Mouse (Mus musculus) brain, embryonic 14.5 days (tissue): Measurements from ENCODE around the gene Rasl10a. TPM values are rescaled to one million over a fixed set of nuclear protein-coding genes. Genes with fewer than 3 reads are reported as not detected.

Source experiments
- DNase-seq: peaks from one replicate; pipeline ENCODE4 v3.0.0-alpha.2; 2011; ENCODE audit warnings: low read depth
- CTCF ChIP-seq: fragments of 200-500 bp; IDR thresholded peaks from 2 replicates; pipeline ENCODE4 v1.5.1; 2012; ENCODE audit warnings: inconsistent platforms, mild to moderate bottlenecking, moderate library complexity, borderline replicate concordance; ENCODE audit not compliant: insufficient read depth, insufficient read length; ENCODE audit errors: extremely low read depth
- POLR2A ChIP-seq: fragments of 200-500 bp; IDR thresholded peaks from 2 replicates; pipeline ENCODE4 v1.6.1; 2012; ENCODE audit warnings: mild to moderate bottlenecking, inconsistent platforms, borderline replicate concordance; ENCODE audit not compliant: poor library complexity, insufficient read depth, insufficient read length, severe bottlenecking; ENCODE audit errors: extremely low read depth
- polyA plus RNA-seq: library from polyadenylated mRNA; depleted of rRNA; stranded (reverse); fragments of >200 nt; gene quantifications from 2 replicates; pipeline ENCODE4 v1.2.3, GENCODE M21; 2012

The Rasl10a gene
- polyA plus RNA-seq, 1 experiment, result 0.41 TPM

DNA sequence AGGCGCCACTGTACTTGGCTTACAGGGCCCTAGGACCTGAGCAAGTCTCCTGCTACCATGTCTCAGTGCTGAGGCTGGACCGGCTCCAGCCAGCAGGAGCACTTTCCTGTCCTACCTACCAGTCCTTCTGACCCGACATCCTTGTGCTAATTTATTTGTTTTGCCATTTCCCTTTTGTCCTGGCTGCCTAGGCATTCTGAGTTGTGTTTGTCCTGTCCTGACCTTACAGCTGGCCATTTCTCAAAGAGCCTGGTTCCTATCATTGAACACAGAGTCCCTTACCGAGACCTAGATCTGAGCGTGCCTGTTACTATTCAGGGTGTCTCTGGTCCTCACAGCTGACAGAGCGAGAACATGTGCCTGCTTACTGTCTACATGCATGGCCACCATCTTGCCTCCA lies 3.1 kb upstream of the Rasl10a start:
- no peak for DNase-seq
- no peak for TF ChIP-seq POLR2A
- TF ChIP-seq CTCF, result no peak

DNA sequence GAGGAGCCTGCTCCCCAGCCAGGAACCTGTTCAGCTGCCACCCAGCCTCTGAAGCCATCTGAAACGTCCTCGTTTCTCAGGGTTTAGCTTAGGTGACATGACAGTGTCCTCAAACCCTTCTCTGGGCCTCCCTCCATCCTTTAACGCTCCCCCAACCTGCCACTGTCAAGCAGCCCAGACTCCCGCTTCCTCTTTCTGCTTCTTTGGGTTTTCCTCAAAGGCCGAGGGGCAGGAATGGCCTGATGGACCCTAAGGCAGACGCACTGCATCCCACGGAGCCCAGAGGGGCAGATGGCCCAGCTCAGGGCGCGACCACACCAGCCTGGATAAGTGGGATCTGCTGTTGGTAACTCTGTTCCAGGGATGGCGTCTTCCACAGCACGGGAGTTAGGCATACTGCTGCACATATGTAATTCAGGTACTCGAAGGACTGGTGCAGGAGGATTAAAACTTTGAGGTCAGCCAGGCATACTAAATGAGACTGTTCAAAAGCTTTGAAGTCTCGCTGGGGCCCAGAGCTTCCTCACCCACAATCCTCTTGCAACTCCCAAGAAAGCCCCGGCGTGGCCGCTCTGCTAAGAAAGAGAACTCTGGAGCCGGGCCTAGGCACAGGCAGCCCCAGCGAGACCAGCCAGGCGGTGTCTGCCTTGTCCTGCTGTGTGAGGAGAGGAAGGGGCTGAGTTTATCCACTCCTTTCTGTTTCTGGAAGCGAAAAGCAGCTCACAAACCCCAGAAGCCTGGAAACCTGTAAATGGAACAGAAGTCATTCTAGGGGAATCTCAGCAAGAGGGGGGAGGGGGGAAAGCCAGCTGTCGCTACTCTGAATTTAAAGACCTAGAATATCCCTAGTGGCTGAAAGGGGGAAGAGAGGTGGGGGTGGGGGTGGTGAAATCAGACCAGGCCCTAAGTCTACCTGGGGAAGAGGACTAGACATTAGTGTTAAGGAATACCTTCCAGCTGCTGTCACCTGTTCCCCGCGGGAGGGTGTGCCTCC lies 1.7 kb upstream of the Rasl10a start:
- TF ChIP-seq CTCF (no peak), POLR2A (no peak)
- DNase-seq, result peak; percentile 49

DNA sequence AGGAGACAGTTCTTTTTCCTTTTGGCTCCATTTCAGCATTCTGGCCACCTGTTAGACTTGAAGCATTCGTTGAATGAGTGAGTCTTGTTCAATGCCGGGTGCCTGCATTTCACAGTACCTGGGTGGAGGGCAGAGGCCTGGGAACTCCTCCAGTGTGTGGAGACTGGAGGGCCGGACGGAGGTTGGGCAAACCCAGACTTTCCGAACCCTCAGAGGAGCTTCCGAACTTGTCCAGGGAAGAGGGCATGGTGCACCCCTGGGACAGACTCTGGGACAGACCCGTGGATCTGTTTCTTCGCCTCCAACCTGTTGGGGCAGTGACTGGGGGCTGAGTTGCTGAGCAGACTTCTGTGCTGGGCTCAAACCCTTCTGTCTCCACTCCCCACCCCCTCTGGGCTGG lies 864 bp upstream of the Rasl10a start:
- DNase-seq, result no peak
- TF ChIP-seq CTCF (no peak), POLR2A (no peak)

DNA sequence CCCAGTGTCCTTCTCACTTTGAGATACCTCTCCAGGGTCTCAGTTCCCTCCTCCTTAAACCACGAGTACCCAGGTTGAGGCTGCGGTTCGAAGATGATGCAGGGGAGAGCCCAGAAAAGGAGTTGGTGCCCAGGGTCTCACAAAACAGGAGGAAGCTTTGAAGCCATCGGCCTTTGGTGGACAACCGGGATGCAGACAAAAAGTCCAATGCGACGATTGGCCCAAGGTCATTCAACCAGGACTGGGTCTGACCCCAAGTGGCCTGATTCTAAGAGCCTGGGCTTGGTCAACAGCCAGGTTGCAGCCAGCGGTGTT lies 430 bp upstream of the Rasl10a start:
- TF ChIP-seq POLR2A (no peak), CTCF (no peak)
- no peak for DNase-seq

DNA sequence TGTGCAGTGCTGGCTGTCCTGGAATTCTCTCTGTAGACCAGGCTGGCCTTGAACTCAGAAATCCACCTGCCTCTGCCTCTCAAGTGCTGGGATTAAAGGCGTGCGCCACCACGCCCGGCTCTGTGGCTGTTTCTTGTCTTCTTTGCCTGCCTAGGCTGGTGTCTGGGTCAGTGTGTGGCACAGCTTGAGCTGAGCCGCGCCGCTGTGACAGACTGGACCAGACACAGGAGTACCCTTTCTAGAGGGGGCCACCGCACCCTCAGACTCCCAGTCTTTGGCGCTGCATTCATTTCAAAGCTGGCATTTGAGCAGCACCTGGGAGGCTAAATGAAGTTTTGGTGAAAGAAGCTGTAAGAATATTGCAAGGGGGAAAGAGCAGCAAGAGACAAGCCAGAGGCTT lies 855 bp downstream of the Rasl10a start:
- no peak for TF ChIP-seq POLR2A
- TF ChIP-seq CTCF, result no peak
- no peak for DNase-seq

DNA sequence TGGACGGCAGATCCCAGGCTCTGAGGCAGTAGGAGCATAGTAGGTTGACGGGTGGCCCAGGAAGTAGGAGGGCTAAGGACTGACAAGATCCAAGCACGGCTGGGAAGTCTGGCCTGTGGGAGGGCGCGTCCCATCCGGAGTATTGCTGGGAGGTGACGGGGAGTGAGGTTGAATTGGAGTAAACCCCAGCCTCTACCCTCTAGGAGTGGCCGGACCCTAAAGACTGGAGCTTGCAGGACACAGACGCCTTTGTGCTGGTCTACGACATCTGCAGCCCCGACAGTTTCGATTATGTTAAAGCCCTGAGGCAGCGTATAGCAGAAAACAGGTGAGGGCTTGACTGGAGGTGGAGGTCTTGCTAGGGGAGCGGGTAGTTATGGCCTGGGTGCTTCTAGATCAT lies 1.3 kb downstream of the Rasl10a start:
- DNase-seq, result no peak
- TF ChIP-seq POLR2A, result no peak
- no peak for TF ChIP-seq CTCF

DNA sequence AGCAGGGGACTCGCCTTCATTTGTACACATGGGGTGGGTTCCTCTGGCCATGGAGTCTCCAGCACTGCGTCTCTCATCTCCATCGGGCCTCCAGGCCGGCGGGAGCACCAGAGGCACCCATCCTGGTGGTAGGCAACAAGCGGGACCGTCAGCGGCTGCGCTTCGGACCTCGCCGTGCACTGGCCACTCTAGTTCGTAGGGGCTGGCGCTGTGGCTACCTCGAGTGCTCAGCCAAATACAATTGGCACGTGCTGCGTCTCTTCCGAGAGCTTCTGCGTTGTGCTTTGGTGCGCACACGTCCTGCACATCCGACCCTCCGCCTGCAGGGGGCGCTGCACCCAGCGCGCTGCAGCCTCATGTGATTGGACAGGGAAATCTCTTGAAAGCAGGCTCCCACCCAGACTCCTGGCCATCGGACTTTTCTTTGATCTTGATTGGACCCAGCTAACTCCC lies 1.8 kb downstream of the Rasl10a start:
- peak; percentile 39 for DNase-seq
- TF ChIP-seq POLR2A (no peak), CTCF (peak; percentile 83)

DNA sequence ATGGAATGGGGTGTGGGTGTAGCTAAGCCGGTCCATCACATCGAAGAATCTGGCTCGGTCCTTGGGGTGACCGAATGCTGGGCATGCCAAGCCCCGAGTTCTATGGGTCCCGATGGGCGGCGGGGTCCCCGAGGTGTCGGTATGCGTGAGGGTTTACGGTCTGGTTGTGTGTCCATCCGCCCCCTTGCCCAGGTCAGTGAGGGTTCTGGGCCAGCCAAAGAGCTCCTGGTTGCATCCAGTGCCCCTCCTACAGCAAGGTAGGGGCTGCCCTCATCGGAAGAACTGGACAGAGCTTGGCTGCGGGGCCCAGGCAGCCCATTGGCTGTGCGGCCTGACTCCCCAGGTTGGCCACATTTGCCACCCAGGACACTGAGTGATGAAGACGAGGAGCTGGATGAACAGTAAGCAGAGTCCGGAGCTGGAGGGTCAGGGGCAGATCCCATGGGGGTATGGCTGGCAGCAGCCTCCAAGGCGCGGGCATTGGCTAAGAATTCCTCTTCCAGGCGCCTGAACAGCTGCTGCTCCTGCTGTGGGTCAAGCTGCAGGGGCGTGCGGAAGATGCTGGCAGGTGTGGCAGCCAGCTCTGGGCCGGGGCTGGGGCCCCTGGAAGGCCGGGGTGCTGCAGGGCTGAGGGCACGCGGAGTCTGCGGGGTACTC lies 3.0 kb downstream of the Rasl10a start:
- no peak for DNase-seq
- TF ChIP-seq POLR2A, result no peak
- TF ChIP-seq CTCF, result no peak

DNA sequence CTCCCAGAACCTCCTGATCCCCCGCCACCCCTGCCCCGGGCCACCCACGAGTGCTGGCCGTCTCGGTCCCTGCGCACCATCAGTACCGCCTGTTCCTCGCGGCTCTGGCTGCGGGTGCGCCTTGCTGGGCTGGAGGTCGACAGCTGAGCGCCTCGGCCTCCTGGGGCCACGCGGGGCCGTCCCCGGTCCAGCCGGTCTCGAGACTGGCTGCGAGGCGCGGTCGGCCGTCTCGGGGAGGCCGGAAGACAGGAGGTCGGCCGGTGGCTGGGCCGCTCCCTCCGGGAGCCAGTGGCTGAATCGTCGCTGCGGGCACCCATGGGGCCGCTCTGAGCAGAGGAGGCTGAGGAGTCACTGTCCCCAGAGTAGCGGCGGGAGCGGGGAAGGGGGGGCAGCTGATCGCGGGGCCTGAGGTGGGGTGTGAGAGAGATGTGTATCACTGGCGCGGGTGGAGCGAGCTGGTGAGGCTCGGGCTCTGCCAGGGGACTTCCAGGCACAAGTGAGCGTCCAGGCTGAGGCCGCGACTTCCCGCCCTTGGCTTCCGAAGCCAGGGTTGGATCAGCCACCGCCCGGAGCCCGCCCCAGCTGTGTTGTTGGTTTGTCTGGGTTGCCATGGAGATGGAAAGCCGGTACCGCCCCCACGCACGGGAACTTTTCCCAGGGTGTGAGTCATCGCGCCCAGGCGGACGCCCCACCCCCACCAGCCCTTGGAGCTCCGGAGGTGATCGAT lies 3.6 kb downstream of the Rasl10a start:
- DNase-seq, result peak; percentile 79
- TF ChIP-seq POLR2A, result no peak
- no peak for TF ChIP-seq CTCF

DNA sequence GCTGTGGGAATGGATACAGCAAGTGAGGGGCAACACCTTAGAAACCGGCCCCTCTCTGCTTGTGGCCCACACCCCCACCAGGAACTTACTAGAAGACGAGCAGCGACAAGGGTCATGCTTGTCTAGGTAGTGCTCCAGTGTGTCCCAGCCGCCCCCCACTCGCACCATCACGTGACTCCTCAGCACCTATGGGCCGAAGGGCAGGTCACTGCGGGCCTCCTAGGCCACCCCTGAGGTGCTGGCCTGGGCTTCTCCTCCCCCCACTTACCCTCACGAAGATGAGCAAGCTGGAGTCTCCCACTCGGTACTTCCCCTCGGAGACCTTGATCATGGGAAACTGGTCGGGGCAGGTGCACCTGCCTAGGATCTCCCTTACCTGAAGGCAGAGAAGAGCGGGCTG lies 4.4 kb downstream of the Rasl10a start:
- DNase-seq, result no peak
- TF ChIP-seq POLR2A (no peak), CTCF (no peak)

DNA sequence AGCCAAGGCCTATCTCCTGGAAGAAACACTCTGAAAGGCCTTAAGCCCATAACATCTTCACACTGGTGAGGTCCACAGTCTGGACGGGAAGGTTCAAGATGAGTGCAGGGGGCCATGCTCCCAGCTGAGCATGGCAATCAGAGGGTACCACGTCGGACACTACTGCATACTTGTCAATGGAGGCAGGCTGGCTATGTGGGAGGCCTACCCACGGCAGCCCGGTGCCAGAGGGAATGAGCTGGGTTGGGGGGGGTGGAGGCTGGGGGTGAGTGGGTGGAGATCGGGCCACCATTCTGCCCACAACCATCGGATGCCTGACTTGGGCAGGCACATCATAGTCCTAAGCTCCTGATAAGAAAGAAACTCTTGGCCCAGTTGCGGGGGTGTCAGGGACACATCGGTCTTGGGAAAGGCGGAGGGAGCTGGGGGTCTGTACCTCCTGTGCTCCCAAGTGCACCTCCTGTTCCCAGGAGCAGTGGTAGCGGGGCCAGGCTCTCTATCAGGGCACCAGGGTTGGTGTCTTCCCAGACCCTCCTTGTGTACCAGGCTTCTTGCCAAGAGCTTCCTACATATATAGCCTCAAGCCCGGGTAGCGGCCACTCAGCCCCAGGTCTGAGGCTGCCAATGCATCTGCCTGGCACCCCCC lies 5.1 kb downstream of the Rasl10a start:
- TF ChIP-seq CTCF (no peak), POLR2A (no peak)
- no peak for DNase-seq

DNA sequence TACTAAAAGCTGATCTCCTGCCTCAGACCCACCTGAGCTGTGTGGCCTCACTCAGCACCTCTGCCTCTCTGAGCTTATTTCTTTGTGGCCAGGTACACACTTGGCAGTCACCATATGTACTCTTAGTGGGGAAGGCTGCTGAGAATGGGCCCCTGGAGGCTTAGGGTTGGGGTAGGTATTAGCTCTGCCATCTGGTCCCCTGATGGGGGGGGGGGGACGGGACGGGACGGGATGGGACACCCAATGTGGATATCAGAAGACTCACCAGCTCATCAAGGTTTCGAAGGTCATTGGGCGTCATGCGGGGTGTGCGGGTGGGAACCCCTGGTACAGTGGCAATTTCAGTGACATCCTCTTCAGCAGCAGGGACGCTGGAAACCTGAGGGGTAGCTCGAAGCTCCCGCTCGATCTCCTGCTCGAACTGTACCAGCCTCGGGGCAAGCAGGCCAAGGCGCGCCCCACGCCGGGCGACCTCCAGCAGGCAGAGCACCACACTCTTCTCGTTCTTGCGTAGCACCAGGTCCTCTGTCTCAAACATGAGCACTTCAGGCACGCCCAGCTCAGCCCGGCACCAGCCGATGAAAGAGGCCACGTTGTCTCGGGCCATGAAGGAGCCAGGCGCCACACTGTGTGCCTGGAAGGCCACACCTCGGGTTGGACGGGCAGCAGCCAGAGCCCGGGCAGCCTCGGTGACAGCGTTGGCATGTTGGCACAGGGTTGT lies 5.8 kb downstream of the Rasl10a start:
- DNase-seq, result no peak
- no peak for TF ChIP-seq CTCF
- TF ChIP-seq POLR2A, result no peak
